Mouse (Mus musculus): ENCODE data around the gene Mrpl22. TPM values are rescaled to one million over a fixed set of nuclear protein-coding genes. Genes with fewer than 3 reads are reported as not detected.
"Not testable (repeated sequence)": the region's sequence is repeated elsewhere in the genome, so short reads cannot be mapped to it uniquely, and the experiment has no call there.

The Mrpl22 gene
- polyA plus RNA-seq, 1 experiment, result 39.4 TPM

GRCm38 (mm10) chr11:58200226-58200625 is 28.8 kb downstream of the Mrpl22 start:
- H3K27me3 ChIP-seq (ENCODE audit: control insufficient read depth, insufficient read depth, low read length), result no peaks in the 10 kb centered on the region
- no peaks in the 10 kb centered on the region; the same call in 1 of the 2 replicates for H3K4me1 ChIP-seq (ENCODE audit: control insufficient read depth, insufficient read depth, low read length)

GRCm38 (mm10) chr11:58201052-58201451 is 29.6 kb downstream of the Mrpl22 start:
- no peak overlapping the region for H3K27ac ChIP-seq (ENCODE audit: control insufficient read depth, insufficient read depth, low read depth, low read length)
- no peaks in the 10 kb centered on the region; the same call in 1 of the 2 replicates for H3K4me1 ChIP-seq (ENCODE audit: control insufficient read depth, insufficient read depth, low read length)
- TF ChIP-seq CTCF (IDR thresholded peaks at IDR 0.05; ENCODE audit: control insufficient read depth, insufficient read depth, insufficient replicate concordance, low read depth, low read length) (no peak), POLR2A (IDR thresholded peaks at IDR 0.05; ENCODE audit: control insufficient read depth, low read depth, low read length) (no peak)
- no peaks in the 10 kb centered on the region for H3K27me3 ChIP-seq (ENCODE audit: control insufficient read depth, insufficient read depth, low read length)
- no peak overlapping the region for H3K4me3 ChIP-seq (ENCODE audit: control insufficient read depth, low read depth, low read length)
- H3K36me3 ChIP-seq (ENCODE audit: control insufficient read depth, insufficient read depth, low read length), result no peaks in the 10 kb centered on the region

More at GRCm38 (mm10) chr11:58200226-58200625, 28.8 kb downstream of the Mrpl22 start:
- no peak overlapping the region for H3K4me3 ChIP-seq (ENCODE audit: control insufficient read depth, low read depth, low read length)
- no peaks in the 10 kb centered on the region for H3K36me3 ChIP-seq (ENCODE audit: control insufficient read depth, insufficient read depth, low read length)
- TF ChIP-seq CTCF (IDR thresholded peaks at IDR 0.05; ENCODE audit: control insufficient read depth, insufficient read depth, insufficient replicate concordance, low read depth, low read length) (no peak), POLR2A (IDR thresholded peaks at IDR 0.05; ENCODE audit: control insufficient read depth, low read depth, low read length) (no peak)
- no peak overlapping the region for H3K27ac ChIP-seq (ENCODE audit: control insufficient read depth, insufficient read depth, low read depth, low read length)

GRCm38 (mm10) chr11:58210321-58210886 is 38.9 kb downstream of the Mrpl22 start:
- peaks cover 3% of the 10 kb centered on the region for H3K4me1 ChIP-seq (ENCODE audit: control insufficient read depth, insufficient read depth, low read length)
- TF ChIP-seq CTCF (IDR thresholded peaks at IDR 0.05; ENCODE audit: control insufficient read depth, insufficient read depth, insufficient replicate concordance, low read depth, low read length) (no peak), POLR2A (IDR thresholded peaks at IDR 0.05; ENCODE audit: control insufficient read depth, low read depth, low read length) (no peak)
- H3K27me3 ChIP-seq (ENCODE audit: control insufficient read depth, insufficient read depth, low read length), result no peaks in the 10 kb centered on the region
- no peak overlapping the region for H3K27ac ChIP-seq (ENCODE audit: control insufficient read depth, insufficient read depth, low read depth, low read length)
- H3K36me3 ChIP-seq (ENCODE audit: control insufficient read depth, insufficient read depth, low read length), result no peaks in the 10 kb centered on the region
- H3K4me3 ChIP-seq (ENCODE audit: control insufficient read depth, low read depth, low read length), result no peak overlapping the region

- Histone ChIP-seq H3K27me3 (ENCODE audit: control insufficient read depth, insufficient read depth, low read length) (no peaks in the 10 kb centered on the region), H3K4me1 (ENCODE audit: control insufficient read depth, insufficient read depth, low read length) (peaks cover 3% of the 10 kb centered on the region), H3K4me3 (ENCODE audit: control insufficient read depth, low read depth, low read length) (no peak overlapping the region), H3K27ac (ENCODE audit: control insufficient read depth, insufficient read depth, low read depth, low read length) (no peak overlapping the region), H3K36me3 (ENCODE audit: control insufficient read depth, insufficient read depth, low read length) (no peaks in the 10 kb centered on the region)
- TF ChIP-seq POLR2A (IDR thresholded peaks at IDR 0.05; ENCODE audit: control insufficient read depth, low read depth, low read length), result no peak
- TF ChIP-seq CTCF (IDR thresholded peaks at IDR 0.05; ENCODE audit: control insufficient read depth, insufficient read depth, insufficient replicate concordance, low read depth, low read length), result no peak
Measured at GRCm38 (mm10) chr11:58211062-58211681, 39.7 kb downstream of the Mrpl22 start.

- H3K27ac ChIP-seq (ENCODE audit: control insufficient read depth, insufficient read depth, low read depth, low read length), result no peak overlapping the region
- TF ChIP-seq CTCF (IDR thresholded peaks at IDR 0.05; ENCODE audit: control insufficient read depth, insufficient read depth, insufficient replicate concordance, low read depth, low read length) (no peak), POLR2A (IDR thresholded peaks at IDR 0.05; ENCODE audit: control insufficient read depth, low read depth, low read length) (no peak)
- H3K36me3 ChIP-seq (ENCODE audit: control insufficient read depth, insufficient read depth, low read length), result no peaks in the 10 kb centered on the region
- H3K4me3 ChIP-seq (ENCODE audit: control insufficient read depth, low read depth, low read length), result no peak overlapping the region
- peaks cover 3% of the 10 kb centered on the region for H3K4me1 ChIP-seq (ENCODE audit: control insufficient read depth, insufficient read depth, low read length)
- H3K27me3 ChIP-seq (ENCODE audit: control insufficient read depth, insufficient read depth, low read length), result no peaks in the 10 kb centered on the region
Measured at GRCm38 (mm10) chr11:58211682-58212067, 40.2 kb downstream of the Mrpl22 start.

- H3K4me1 ChIP-seq (ENCODE audit: control insufficient read depth, insufficient read depth, low read length), result peaks cover 3% of the 10 kb centered on the region
- no peak overlapping the region for H3K27ac ChIP-seq (ENCODE audit: control insufficient read depth, insufficient read depth, low read depth, low read length)
- no peaks in the 10 kb centered on the region for H3K36me3 ChIP-seq (ENCODE audit: control insufficient read depth, insufficient read depth, low read length)
- no peaks in the 10 kb centered on the region for H3K27me3 ChIP-seq (ENCODE audit: control insufficient read depth, insufficient read depth, low read length)
- TF ChIP-seq POLR2A (IDR thresholded peaks at IDR 0.05; ENCODE audit: control insufficient read depth, low read depth, low read length), result no peak
- no peak for TF ChIP-seq CTCF (IDR thresholded peaks at IDR 0.05; ENCODE audit: control insufficient read depth, insufficient read depth, insufficient replicate concordance, low read depth, low read length)
- H3K4me3 ChIP-seq (ENCODE audit: control insufficient read depth, low read depth, low read length), result peak overlapping the region; percentile 55
Measured at GRCm38 (mm10) chr11:58213673-58214342, 42.3 kb downstream of the Mrpl22 start.

- TF ChIP-seq CTCF (IDR thresholded peaks at IDR 0.05; ENCODE audit: control insufficient read depth, insufficient read depth, insufficient replicate concordance, low read depth, low read length), result no peak
- no peak for TF ChIP-seq POLR2A (IDR thresholded peaks at IDR 0.05; ENCODE audit: control insufficient read depth, low read depth, low read length)
- peak overlapping the region; percentile 77 for H3K4me3 ChIP-seq (ENCODE audit: control insufficient read depth, low read depth, low read length)
- H3K4me1 ChIP-seq (ENCODE audit: control insufficient read depth, insufficient read depth, low read length), result peaks cover 3% of the 10 kb centered on the region
- H3K36me3 ChIP-seq (ENCODE audit: control insufficient read depth, insufficient read depth, low read length), result no peaks in the 10 kb centered on the region
- 0 out of 2 replicates have a peak overlapping the region, but pooled peaks have one; percentile 5 for H3K27ac ChIP-seq (ENCODE audit: control insufficient read depth, insufficient read depth, low read depth, low read length)
- H3K27me3 ChIP-seq (ENCODE audit: control insufficient read depth, insufficient read depth, low read length), result no peaks in the 10 kb centered on the region
Measured at GRCm38 (mm10) chr11:58214391-58215048, 43.1 kb downstream of the Mrpl22 start.

GRCm38 (mm10) chr11:58215049-58215430 is 43.6 kb downstream of the Mrpl22 start:
- not testable (repeated sequence) for H3K27ac ChIP-seq (ENCODE audit: control insufficient read depth, insufficient read depth, low read depth, low read length); H3K27me3 ChIP-seq (ENCODE audit: control insufficient read depth, insufficient read depth, low read length); H3K36me3 ChIP-seq (ENCODE audit: control insufficient read depth, insufficient read depth, low read length); H3K4me1 ChIP-seq (ENCODE audit: control insufficient read depth, insufficient read depth, low read length)
- peak overlapping the region; percentile 77 for H3K4me3 ChIP-seq (ENCODE audit: control insufficient read depth, low read depth, low read length)
